Mouse (Mus musculus) MEL (cell line): ENCODE data around the gene Olfr52.

ENCODE experiments used
- CHD2 ChIP-seq: IDR thresholded peaks from 2 replicates; pipeline ENCODE4 v1.6.1; 2011; ENCODE audit warnings: low read length, improper control_type of control experiment
- CTCF ChIP-seq, 3 experiments: IDR thresholded peaks in 2 of 3; conservative IDR thresholded peaks in 1 of 3; 2 replicates each; pipeline ENCODE4 v1.5.1; 2011 to 2012; ENCODE audit warnings: low read length in 3 of 3, low read depth in 2 of 3, mild to moderate bottlenecking in 2 of 3, improper control_type of control experiment in 1 of 3, inconsistent platforms in 1 of 3, mixed read lengths in 1 of 3, moderate library complexity in 1 of 3; ENCODE audit not compliant: control insufficient read depth in 1 of 3, insufficient read depth in 1 of 3, poor library complexity in 1 of 3, severe bottlenecking in 1 of 3

DNA sequence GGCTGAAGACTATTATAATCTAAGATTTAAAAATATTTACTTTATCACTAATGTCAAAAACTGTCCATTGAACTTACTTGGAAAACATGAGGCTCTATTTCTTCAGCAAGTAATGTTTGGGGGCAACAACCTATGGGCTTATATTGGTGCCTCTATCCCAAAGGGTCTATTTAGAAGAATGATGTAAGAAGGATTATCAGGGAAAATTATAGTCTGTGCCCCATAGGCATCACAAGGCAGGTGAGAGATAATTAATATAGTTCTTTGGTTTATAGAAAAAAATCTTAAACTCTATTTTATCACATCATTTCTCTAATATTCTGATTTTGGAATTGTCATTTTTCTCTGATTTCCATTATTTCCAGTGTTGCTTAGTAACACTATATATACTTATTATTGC, 7.8 kb downstream of the Olfr52 start, which contains the start of gene Olfr1044:
- TF ChIP-seq CHD2 (no peak), CTCF (IDR thresholded peaks at IDR 0.05 in 2 of 3, conservative IDR thresholded peaks at IDR 0.05 in 1 of 3; ENCODE audit: control insufficient read depth in 1 of 3, insufficient read depth in 1 of 3, low read depth in 2 of 3, low read length in 3 of 3, poor library complexity in 1 of 3, severe bottlenecking in 1 of 3) (no peak)
